In genomic region chr14:54173316-54173715, GRCm38 (mm10) we compare ENCODE assay signal across 12 mouse cellular contexts.
"Had no signal": no experiment of that assay in that cellular context is flagged by ENCODE, and none has a peak within 500 bp of the region (broad histone marks: within the 10 kb centered on the region; RNA-seq: fewer than 3 reads in every experiment).

No protein-coding gene starts in this region.

- H3K27ac ChIP-seq: hindbrain, embryonic 12.5 days; limb, embryonic 13.5 days; liver, embryonic 15.5 days; midbrain, embryonic 13.5 days; neural tube, embryonic 12.5 days had no signal

- H3K9me3 ChIP-seq: hindbrain, embryonic 12.5 days; limb, embryonic 13.5 days; liver, embryonic 15.5 days; midbrain, embryonic 13.5 days; neural tube, embryonic 12.5 days had no signal

- H3K27me3 ChIP-seq: hindbrain, embryonic 12.5 days; midbrain, embryonic 13.5 days; neural tube, embryonic 12.5 days had no signal

- H3K4me3 ChIP-seq: hindbrain, embryonic 12.5 days; limb, embryonic 13.5 days; liver, embryonic 15.5 days; midbrain, embryonic 13.5 days; neural tube, embryonic 12.5 days had no signal

- H3K36me3 ChIP-seq: hindbrain, embryonic 12.5 days; limb, embryonic 13.5 days; liver, embryonic 15.5 days; midbrain, embryonic 13.5 days; neural tube, embryonic 12.5 days had no signal

- DNase-seq: layer of hippocampus, adult 9-11 months; layer of hippocampus, postnatal 36 days; left cerebral cortex, postnatal 4 days; lung, adult 2 months; lung, postnatal 36 days; thymus, postnatal 14 days had no signal

- H3K4me2 ChIP-seq: hindbrain, embryonic 12.5 days; limb, embryonic 13.5 days; liver, embryonic 15.5 days; midbrain, embryonic 13.5 days; neural tube, embryonic 12.5 days had no signal

- ATAC-seq: lung, postnatal 0 days; midbrain, embryonic 13.5 days had no signal

- H3K4me1 ChIP-seq: limb, embryonic 13.5 days had no signal

- H3K9ac ChIP-seq: hindbrain, embryonic 12.5 days; limb, embryonic 13.5 days; liver, embryonic 15.5 days; midbrain, embryonic 13.5 days; neural tube, embryonic 12.5 days had no signal
